Mouse (Mus musculus) midbrain, embryonic 13.5 days (tissue): Measurements from ENCODE around the gene Il23a. TPM values are rescaled to one million over a fixed set of nuclear protein-coding genes. Genes with fewer than 3 reads are reported as not detected.
"Not testable (repeated sequence)": the region's sequence is repeated elsewhere in the genome, so short reads cannot be mapped to it uniquely, and the experiment has no call there.

ENCODE experiments used
- ATAC-seq: fragments of 200-750 bp; cut with Nextera tagmentation; 2 replicates; pipeline ENCODE4 v1.8.0; 2017; ENCODE audit warnings: mild to moderate bottlenecking, moderate TSS enrichment, moderate library complexity
- H3K27ac ChIP-seq: fragments of 300-500 bp; sonication (generic); 2 replicates; pipeline ENCODE4 v1.5.1; 2015; ENCODE audit warnings: inconsistent platforms, mild to moderate bottlenecking, moderate library complexity
- H3K27me3 ChIP-seq: fragments of 300-500 bp; sonication (generic); 2 replicates; pipeline ENCODE4 v1.6.1; 2015; ENCODE audit warnings: mild to moderate bottlenecking, inconsistent platforms
- H3K36me3 ChIP-seq: fragments of 300-500 bp; sonication (generic); 2 replicates; pipeline ENCODE4 v1.6.1; 2015; ENCODE audit warnings: mild to moderate bottlenecking, inconsistent platforms
- H3K4me1 ChIP-seq: fragments of 300-500 bp; sonication (generic); replicated peaks from 2 replicates; pipeline ENCODE4 v1.6.1; 2015; ENCODE audit warnings: inconsistent platforms
- H3K4me2 ChIP-seq: fragments of 300-500 bp; sonication (generic); replicated peaks from 2 replicates; pipeline ENCODE4 v1.6.1; 2015; ENCODE audit warnings: moderate library complexity, mild to moderate bottlenecking, inconsistent platforms
- H3K4me3 ChIP-seq: fragments of 300-500 bp; sonication (generic); replicated peaks from 2 replicates; pipeline ENCODE4 v1.5.1; 2015; ENCODE audit warnings: mild to moderate bottlenecking, inconsistent platforms
- H3K9ac ChIP-seq: fragments of 300-500 bp; sonication (generic); replicated peaks from 2 replicates; pipeline ENCODE4 v1.6.1; 2015; ENCODE audit warnings: mild to moderate bottlenecking, inconsistent platforms
- H3K9me3 ChIP-seq: fragments of 300-500 bp; sonication (generic); 2 replicates; pipeline ENCODE4 v1.6.1; 2016; ENCODE audit warnings: mild to moderate bottlenecking, inconsistent platforms
- WGBS: fragments of 180-500 bp; shearing (Covaris S2); methylation state at CpG from one replicate; pipeline ENCODE4 v1.1.7; 2015; 5-methylcytosine and 5-hydroxymethylcytosine counted together
- polyA plus RNA-seq: library from polyadenylated mRNA; unstranded; fragments of >200 nt; fragmentation: Nextera tagmentation; extraction: Ambion mirVana; gene quantifications from 2 replicates; pipeline ENCODE4 v1.2.1, GENCODE M21; 2015

The Il23a gene
- polyA plus RNA-seq, 1 experiment from 2014 or later: 0.16 TPM

- H3K27me3 ChIP-seq: no peaks in the 10 kb centered on the region
- under 1% methylated on average over 9 of the region's 9 CpGs for WGBS
- peak overlapping the region; percentile 85 for H3K9ac ChIP-seq
- ATAC-seq: peak; percentile 59
- H3K4me2 ChIP-seq: peak overlapping the region; percentile 74
- H3K4me1 ChIP-seq: peaks cover 21% of the 10 kb centered on the region
- H3K4me3 ChIP-seq: peak overlapping the region; percentile 59
- no peaks in the 10 kb centered on the region for H3K36me3 ChIP-seq
- peak overlapping the region; percentile 95 for H3K27ac ChIP-seq
- no peaks in the 10 kb centered on the region for H3K9me3 ChIP-seq
These were observed 4.2 kb upstream of the Il23a start for GRCm38 (mm10) chr10:128302785-128303125.

GRCm38 (mm10) chr10:128302357-128302756, 3.8 kb upstream of the Il23a start:
- peak overlapping the region; percentile 59 for H3K4me3 ChIP-seq
- no peaks in the 10 kb centered on the region for H3K9me3 ChIP-seq
- peak overlapping the region; percentile 74 for H3K4me2 ChIP-seq
- H3K36me3 ChIP-seq: no peaks in the 10 kb centered on the region
- peaks cover 21% of the 10 kb centered on the region for H3K4me1 ChIP-seq
- no peak for ATAC-seq
- H3K27me3 ChIP-seq: no peaks in the 10 kb centered on the region
- peak overlapping the region; percentile 85 for H3K9ac ChIP-seq
- WGBS: 44% methylated on average over 3 of the region's 3 CpGs
- H3K27ac ChIP-seq: peak overlapping the region; percentile 95

- H3K4me3 ChIP-seq: no peak overlapping the region
- H3K27ac ChIP-seq: no peak overlapping the region
- no peaks in the 10 kb centered on the region for H3K27me3 ChIP-seq
- no peak for ATAC-seq
- H3K36me3 ChIP-seq: no peaks in the 10 kb centered on the region
- 0 out of 2 replicates have a peak overlapping the region, but pooled peaks have one; percentile 14 for H3K9ac ChIP-seq
- H3K4me2 ChIP-seq: no peak overlapping the region
- H3K9me3 ChIP-seq: no peaks in the 10 kb centered on the region
- H3K4me1 ChIP-seq: peaks cover 12% of the 10 kb centered on the region
- 78% methylated on average over 6 of the region's 6 CpGs for WGBS
These were observed 309 bp downstream of the Il23a start for GRCm38 (mm10) chr10:128298243-128298642.

GRCm38 (mm10) chr10:128297622-128298021, 930 bp downstream of the Il23a start:
- H3K9me3 ChIP-seq: no peaks in the 10 kb centered on the region
- H3K27me3 ChIP-seq: no peaks in the 10 kb centered on the region
- ATAC-seq: no peak
- 83% methylated on average over 11 of the region's 11 CpGs for WGBS
- peaks cover 11% of the 10 kb centered on the region for H3K4me1 ChIP-seq
- no peak overlapping the region for H3K4me2 ChIP-seq
- no peak overlapping the region for H3K4me3 ChIP-seq
- 0 out of 2 replicates have a peak overlapping the region, but pooled peaks have one; percentile 14 for H3K9ac ChIP-seq
- no peak overlapping the region for H3K27ac ChIP-seq
- peaks cover 5% of the 10 kb centered on the region; the same call in 1 of the 2 replicates for H3K36me3 ChIP-seq

GRCm38 (mm10) chr10:128297221-128297620, 1.3 kb downstream of the Il23a start:
- no peak overlapping the region for H3K27ac ChIP-seq
- no peak for ATAC-seq
- H3K9ac ChIP-seq: no peak overlapping the region
- H3K4me1 ChIP-seq: peaks cover 7% of the 10 kb centered on the region
- H3K4me2 ChIP-seq: no peak overlapping the region
- H3K9me3 ChIP-seq: no peaks in the 10 kb centered on the region
- no peak overlapping the region for H3K4me3 ChIP-seq
- peaks cover 9% of the 10 kb centered on the region for H3K36me3 ChIP-seq
- no peaks in the 10 kb centered on the region for H3K27me3 ChIP-seq
- 81% methylated on average over 4 of the region's 4 CpGs for WGBS

- Histone ChIP-seq H3K9ac (no peak overlapping the region), H3K9me3 (no peaks in the 10 kb centered on the region), H3K36me3 (peaks cover 14% of the 10 kb centered on the region), H3K27me3 (no peaks in the 10 kb centered on the region), H3K4me1 (0 out of 2 replicates have a peak, but pooled peaks cover 5% of the 10 kb centered on the region), H3K4me2 (no peak overlapping the region), H3K27ac (no peak overlapping the region), H3K4me3 (no peak overlapping the region)
- WGBS: 71% methylated on average over 13 of the region's 13 CpGs
- ATAC-seq: no peak
These were observed 2.0 kb downstream of the Il23a start for GRCm38 (mm10) chr10:128296370-128297090.

GRCm38 (mm10) chr10:128290594-128290993, 8.0 kb downstream of the Il23a start:
- not testable (repeated sequence) for H3K9me3 ChIP-seq, H3K27ac ChIP-seq, H3K27me3 ChIP-seq, H3K4me3 ChIP-seq, ATAC-seq, H3K9ac ChIP-seq, H3K4me2 ChIP-seq, H3K4me1 ChIP-seq
- H3K36me3 ChIP-seq: peaks cover 53% of the 10 kb centered on the region
- WGBS: 65% methylated on average over 1 of the region's 1 CpGs

- Histone ChIP-seq H3K36me3 (peaks cover 73% of the 10 kb centered on the region), H3K9me3 (no peaks in the 10 kb centered on the region), H3K4me1 (no peaks in the 10 kb centered on the region), H3K27me3 (no peaks in the 10 kb centered on the region), H3K4me2 (no peak overlapping the region), H3K27ac (no peak overlapping the region), H3K9ac (no peak overlapping the region; the same call in 1 of the 2 replicates), H3K4me3 (no peak overlapping the region)
- 63% methylated on average over 31 of the region's 31 CpGs for WGBS
- ATAC-seq: peak; percentile 70
These were observed 14.7 kb downstream of the Il23a start for GRCm38 (mm10) chr10:128283604-128284579.

- H3K4me2 ChIP-seq: no peak overlapping the region
- H3K27me3 ChIP-seq: no peaks in the 10 kb centered on the region
- no peaks in the 10 kb centered on the region for H3K4me1 ChIP-seq
- H3K4me3 ChIP-seq: no peak overlapping the region
- no peak overlapping the region for H3K9ac ChIP-seq
- no peak overlapping the region for H3K27ac ChIP-seq
- H3K36me3 ChIP-seq: peaks cover 74% of the 10 kb centered on the region
- no peak for ATAC-seq
- WGBS: 90% methylated on average over 20 of the region's 20 CpGs
- H3K9me3 ChIP-seq: no peaks in the 10 kb centered on the region
These were observed 15.6 kb downstream of the Il23a start for GRCm38 (mm10) chr10:128282886-128283450.

GRCm38 (mm10) chr10:128281682-128282081, 16.9 kb downstream of the Il23a start:
- Histone ChIP-seq H3K4me1 (no peaks in the 10 kb centered on the region), H3K9ac (no peak overlapping the region), H3K27me3 (no peaks in the 10 kb centered on the region), H3K9me3 (no peaks in the 10 kb centered on the region), H3K4me3 (no peak overlapping the region), H3K36me3 (peaks cover 78% of the 10 kb centered on the region), H3K27ac (no peak overlapping the region), H3K4me2 (no peak overlapping the region)
- no peak for ATAC-seq
- WGBS: 96% methylated on average over 14 of the region's 14 CpGs

- Histone ChIP-seq H3K27me3 (no peaks in the 10 kb centered on the region), H3K4me3 (no peak overlapping the region), H3K27ac (no peak overlapping the region), H3K36me3 (peaks cover 75% of the 10 kb centered on the region), H3K9ac (no peak overlapping the region), H3K4me1 (no peaks in the 10 kb centered on the region), H3K4me2 (no peak overlapping the region), H3K9me3 (no peaks in the 10 kb centered on the region)
- WGBS: 90% methylated on average over 6 of the region's 6 CpGs
- ATAC-seq: no peak
These were observed 17.6 kb downstream of the Il23a start for GRCm38 (mm10) chr10:128280943-128281342.

- H3K36me3 ChIP-seq: peaks cover 53% of the 10 kb centered on the region
- 60% methylated on average over 6 of the region's 6 CpGs for WGBS
These were observed 20.4 kb downstream of the Il23a start for GRCm38 (mm10) chr10:128278158-128278557.

More at GRCm38 (mm10) chr10:128278158-128278557, 20.4 kb downstream of the Il23a start:
- Histone ChIP-seq H3K4me1 (no peaks in the 10 kb centered on the region), H3K9me3 (no peaks in the 10 kb centered on the region), H3K27ac (no peak overlapping the region), H3K4me3 (no peak overlapping the region), H3K9ac (no peak overlapping the region), H3K4me2 (no peak overlapping the region), H3K27me3 (no peaks in the 10 kb centered on the region)
- ATAC-seq: no peak
